Mouse (Mus musculus): ENCODE measurements around the gene Rgl1. TPM values are rescaled to one million over a fixed set of nuclear protein-coding genes. Genes with fewer than 3 reads are reported as not detected.
"Not testable (repeated sequence)": the region's sequence is repeated elsewhere in the genome, so short reads cannot be mapped to it uniquely, and the experiment has no call there.

Gene Rgl1
- total RNA-seq, 1 experiment from 2014 or later = 32.3 TPM

- DNase-seq = no peak
These were observed 20.8 kb upstream of the Rgl1 start for GRCm38 (mm10) chr1:152786953-152787352.

DNA sequence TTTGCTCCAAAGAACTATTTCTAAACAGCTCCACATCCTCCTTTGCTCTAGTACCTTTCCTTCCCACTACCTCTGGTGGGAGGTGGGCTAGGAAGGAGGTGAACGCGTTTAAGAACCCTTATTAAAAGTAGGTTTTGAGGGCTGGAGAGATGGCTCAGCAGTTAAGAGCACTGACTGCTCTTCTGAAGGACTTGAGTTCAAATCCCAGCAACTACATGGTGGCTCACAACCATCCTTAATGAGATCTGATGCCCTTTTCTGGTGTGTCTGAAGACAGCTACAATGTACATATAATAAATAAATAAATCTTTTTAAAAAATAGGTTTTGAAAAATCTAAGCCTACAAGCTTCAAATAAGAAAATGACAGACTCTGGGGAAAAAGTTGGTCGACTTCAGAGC is 19.3 kb upstream of the Rgl1 start:
- not testable (repeated sequence) for DNase-seq

DNA sequence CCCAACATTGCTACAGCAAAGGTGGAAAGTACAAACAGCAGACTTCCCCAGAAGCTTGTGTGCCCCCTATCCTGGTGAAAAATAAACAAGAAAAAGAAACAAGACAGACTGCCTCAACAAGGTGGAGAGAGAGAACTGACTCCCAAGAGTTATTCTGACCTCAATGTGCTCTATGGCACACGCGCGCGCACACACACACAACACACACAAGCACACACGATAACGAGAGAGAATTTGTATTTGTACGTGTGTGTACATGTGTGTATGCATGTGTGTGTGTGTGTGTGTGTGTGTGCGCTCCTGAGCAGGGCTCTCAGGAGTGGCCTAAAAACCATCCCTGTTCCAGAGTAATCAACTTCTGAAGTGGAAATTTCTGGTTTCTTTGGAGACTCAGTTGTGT is 18.5 kb upstream of the Rgl1 start:
- DNase-seq = no peak

DNA sequence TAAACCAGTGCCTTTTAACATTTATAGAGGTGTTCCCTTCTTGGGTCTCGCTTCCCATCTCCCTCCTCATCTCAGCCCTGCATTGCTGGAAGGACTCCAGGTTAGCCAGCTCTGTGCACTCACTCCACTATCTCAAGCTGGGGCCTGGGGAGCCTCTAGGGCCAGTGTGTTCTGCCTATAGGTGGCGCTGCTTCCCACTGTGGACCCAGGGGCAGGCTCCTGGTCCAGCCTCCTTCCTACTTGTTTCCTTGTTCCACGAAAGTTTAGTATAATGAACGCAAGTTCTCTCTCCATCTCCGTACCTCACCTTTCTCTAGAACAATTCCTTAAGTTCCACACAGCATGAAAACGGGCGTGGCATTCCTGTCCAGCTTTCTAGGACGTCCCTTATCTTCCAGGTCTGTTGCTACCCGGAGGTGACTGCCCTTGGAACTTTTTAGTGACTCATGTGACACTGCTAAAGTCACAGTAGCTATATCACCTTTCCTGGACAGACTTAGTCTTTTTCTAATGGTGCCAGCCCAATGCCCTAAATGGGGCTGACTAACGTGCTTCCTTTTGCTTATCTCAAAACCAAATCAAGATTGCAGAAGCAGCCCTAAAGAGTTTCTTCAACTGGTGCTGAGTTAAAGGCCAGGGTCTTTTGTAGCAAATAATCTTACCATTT is 13.1 kb upstream of the Rgl1 start:
- peak; percentile 91 for DNase-seq

GRCm38 (mm10) chr1:152774601-152775000 is 8.4 kb upstream of the Rgl1 start:
- not testable (repeated sequence) for DNase-seq

- DNase-seq = no peak
These were observed 4.9 kb upstream of the Rgl1 start for GRCm38 (mm10) chr1:152771016-152771415.

- DNase-seq = peak; percentile 86
These were observed 1.8 kb upstream of the Rgl1 start for GRCm38 (mm10) chr1:152767749-152768488.

- DNase-seq = no peak
These were observed 925 bp upstream of the Rgl1 start for GRCm38 (mm10) chr1:152766804-152767748.

GRCm38 (mm10) chr1:152761791-152762190 is 4.4 kb downstream of the Rgl1 start:
- DNase-seq = no peak

- DNase-seq = no peak
These were observed 15.7 kb downstream of the Rgl1 start, which contains the start of gene Apobec4 for GRCm38 (mm10) chr1:152750312-152750965. Apobec4 (plus strand) TSS chr1:152750551.

GRCm38 (mm10) chr1:152749276-152749675 is 16.9 kb downstream of the Rgl1 start:
- no peak for DNase-seq

- DNase-seq = peak; percentile 87
These were observed 19.7 kb downstream of the Rgl1 start for GRCm38 (mm10) chr1:152746426-152746825.

- no peak for DNase-seq
These were observed 22.9 kb downstream of the Rgl1 start for GRCm38 (mm10) chr1:152743095-152743826.

- DNase-seq = no peak
These were observed 26.8 kb downstream of the Rgl1 start for GRCm38 (mm10) chr1:152739374-152739773.

- no peak for DNase-seq
These were observed 27.4 kb downstream of the Rgl1 start for GRCm38 (mm10) chr1:152738793-152739192.

- DNase-seq = no peak
These were observed 38.4 kb downstream of the Rgl1 start for GRCm38 (mm10) chr1:152727604-152728236.

DNA sequence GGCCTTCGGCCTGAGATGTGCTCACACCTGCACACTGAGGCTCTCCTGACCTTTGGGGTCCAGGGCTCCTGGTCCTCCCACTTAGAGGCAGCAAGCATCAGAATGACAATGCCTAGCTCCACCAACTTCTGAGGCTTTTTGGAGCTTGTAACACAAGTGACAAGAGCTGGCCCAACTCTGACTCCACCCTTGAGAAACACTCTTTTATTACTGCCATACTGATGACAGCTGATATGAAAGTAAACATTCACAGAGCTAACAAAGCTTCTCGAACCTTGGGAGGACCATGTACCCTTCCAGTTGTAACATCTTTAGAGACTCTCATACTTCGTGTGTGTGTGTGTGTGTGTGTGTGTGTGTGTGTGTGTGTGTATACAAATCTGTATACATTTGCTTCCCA is 40.1 kb downstream of the Rgl1 start:
- DNase-seq = no peak

DNA sequence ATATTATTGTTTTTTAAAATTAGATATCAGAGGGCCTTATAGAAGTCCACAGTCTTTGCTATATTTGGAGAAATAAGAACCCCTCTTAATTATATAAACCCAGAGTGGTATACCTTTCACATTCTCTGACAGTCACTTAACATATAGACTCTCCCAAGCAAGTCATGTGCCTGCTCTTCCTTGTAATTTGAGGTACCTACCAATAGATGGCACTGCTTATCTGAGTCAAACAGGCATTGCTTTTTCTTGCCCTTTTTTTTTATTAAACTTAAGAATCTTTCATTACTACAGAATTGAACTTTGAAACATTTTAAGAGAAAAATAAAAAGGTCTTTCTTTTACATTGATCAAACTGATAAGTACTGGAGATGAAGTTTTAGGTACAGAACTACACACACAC is 41.9 kb downstream of the Rgl1 start:
- DNase-seq = no peak

DNA sequence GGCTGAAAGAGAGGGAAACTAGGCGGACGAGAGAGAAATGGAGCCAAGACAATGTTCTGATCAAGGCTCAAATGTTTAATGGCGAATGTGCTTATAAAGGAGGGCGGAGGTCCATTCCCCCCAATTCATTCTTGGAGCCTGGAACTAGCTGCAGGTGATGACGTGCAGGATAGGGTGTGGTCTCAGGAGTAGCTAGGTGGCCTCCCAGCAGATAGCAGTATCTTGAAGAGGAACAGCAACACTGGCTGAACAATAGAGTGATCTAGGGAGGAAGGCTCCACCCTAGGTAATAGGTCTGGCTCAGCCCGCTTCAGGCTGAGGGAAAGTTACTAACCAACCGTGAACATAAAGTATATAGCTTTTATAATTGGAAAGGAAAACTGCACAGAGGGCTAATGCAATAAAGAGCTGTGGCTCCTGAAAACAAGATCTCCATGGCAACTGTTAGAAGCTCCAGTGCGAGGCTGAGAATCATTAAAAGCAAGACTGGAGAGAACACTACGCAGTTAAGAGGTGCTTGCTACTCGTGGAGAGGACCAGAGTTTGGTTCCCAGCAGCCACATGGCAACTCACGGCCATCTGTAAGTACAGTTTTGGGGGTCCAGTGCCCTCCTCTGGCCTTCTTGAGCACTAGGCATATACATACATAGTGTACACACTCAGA is 44.5 kb downstream of the Rgl1 start:
- no peak for DNase-seq

DNA sequence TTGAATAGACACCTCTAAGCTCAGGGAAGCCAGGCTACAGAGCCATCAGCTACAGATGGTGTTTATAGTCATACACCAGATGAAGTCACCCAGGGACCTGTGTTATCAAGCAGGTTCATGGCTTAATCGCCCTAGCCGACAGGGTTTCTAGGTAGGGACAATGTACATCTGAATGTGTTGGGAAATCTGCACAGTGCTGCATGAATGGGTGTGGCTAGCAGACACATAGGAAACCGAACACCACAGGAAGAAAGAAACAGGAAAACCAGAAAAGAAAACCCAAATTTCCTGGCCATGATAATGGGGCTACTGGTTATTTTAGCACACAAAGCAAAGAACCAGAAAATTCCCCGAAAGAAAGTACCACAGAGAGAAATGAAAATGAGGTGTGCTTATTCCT is 45.2 kb downstream of the Rgl1 start:
- DNase-seq = no peak

Data from adrenal gland, postnatal 14 days (tissue).